Mouse (Mus musculus) lung, postnatal 4 days (tissue): Measurements from ENCODE around the gene Git2.

Experiments used
- DNase-seq, 2 experiments: peaks; one replicate each; pipeline ENCODE4 v3.0.0; 2021

Gene Git2

GRCm38 (mm10) chr5:114761980-114762379 is 13.3 kb downstream of the Git2 start:
- DNase-seq = no peak

GRCm38 (mm10) chr5:114759536-114760090 is 15.7 kb downstream of the Git2 start:
- DNase-seq = no peak

GRCm38 (mm10) chr5:114753384-114753783 is 21.9 kb downstream of the Git2 start:
- no peak for DNase-seq

GRCm38 (mm10) chr5:114752397-114752796 is 22.9 kb downstream of the Git2 start:
- DNase-seq = no peak

GRCm38 (mm10) chr5:114750325-114750724 is 25.0 kb downstream of the Git2 start:
- DNase-seq = no peak

- DNase-seq = no peak
Measured at GRCm38 (mm10) chr5:114747521-114747920, 27.8 kb downstream of the Git2 start.

- no peak for DNase-seq
Measured at GRCm38 (mm10) chr5:114746886-114747285, 28.4 kb downstream of the Git2 start.

- no peak for DNase-seq
Measured at GRCm38 (mm10) chr5:114745581-114745980, 29.7 kb downstream of the Git2 start.

- DNase-seq = no peak
Measured at GRCm38 (mm10) chr5:114743697-114744090, 31.6 kb downstream of the Git2 start.

- DNase-seq = no peak
Measured at GRCm38 (mm10) chr5:114742998-114743696, 32.2 kb downstream of the Git2 start.

GRCm38 (mm10) chr5:114742572-114742971 is 32.7 kb downstream of the Git2 start:
- DNase-seq = no peak

- DNase-seq = no peak
Measured at GRCm38 (mm10) chr5:114740595-114740994, 34.7 kb downstream of the Git2 start.

GRCm38 (mm10) chr5:114738707-114739241 is 36.5 kb downstream of the Git2 start:
- DNase-seq = peak; percentile 78 to 83

GRCm38 (mm10) chr5:114737090-114737887 is 38.0 kb downstream of the Git2 start:
- peak; percentile 81 to 90 for DNase-seq

GRCm38 (mm10) chr5:114733606-114734005 is 41.7 kb downstream of the Git2 start:
- DNase-seq = no peak

GRCm38 (mm10) chr5:114731969-114732368 is 43.3 kb downstream of the Git2 start:
- DNase-seq = no peak

- DNase-seq = no peak
Measured at GRCm38 (mm10) chr5:114731498-114731897, 43.8 kb downstream of the Git2 start.

- DNase-seq = peak; percentile 26 to 65
Measured at GRCm38 (mm10) chr5:114730129-114730528, 45.2 kb downstream of the Git2 start.

GRCm38 (mm10) chr5:114728160-114728559 is 47.2 kb downstream of the Git2 start:
- no peak for DNase-seq

GRCm38 (mm10) chr5:114722846-114723245 is 52.5 kb downstream of the Git2 start:
- no peak for DNase-seq

- DNase-seq = no peak
Measured at GRCm38 (mm10) chr5:114721969-114722368, 53.3 kb downstream of the Git2 start.

- DNase-seq = no peak
Measured at GRCm38 (mm10) chr5:114720784-114721183, 54.5 kb downstream of the Git2 start.

GRCm38 (mm10) chr5:114719928-114720270 is 55.4 kb downstream of the Git2 start:
- DNase-seq = no peak
